ENCODE assay signal across 23 mouse cellular contexts in the genomic region with DNA sequence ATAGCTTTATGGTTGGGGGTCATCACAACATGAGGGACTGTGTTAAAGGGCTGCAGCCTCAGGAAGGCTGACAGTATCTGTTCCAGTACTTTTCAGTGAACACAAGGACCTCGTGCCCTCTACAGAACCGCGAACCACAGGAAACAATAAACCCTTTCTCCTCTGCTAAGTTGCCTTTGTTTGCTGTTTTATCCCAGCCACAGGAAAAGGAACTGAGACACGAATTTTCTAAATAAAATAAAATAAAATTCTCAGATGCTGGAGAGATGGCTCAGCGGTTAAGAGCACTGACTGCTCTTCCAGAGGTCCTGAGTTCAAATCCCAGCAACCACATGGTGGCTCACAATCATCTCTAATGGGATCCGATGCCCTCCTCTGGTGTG. TPM values are rescaled to one million over a fixed set of nuclear protein-coding genes. Genes with fewer than 3 reads are reported as not detected.
DNase-seq lines count a peak whose midpoint lies in the region; ATAC-seq and TF ChIP-seq lines count a peak whose summit lies in the region.
"Had no signal": no experiment of that assay in that cellular context is flagged by ENCODE, and none has a peak within 500 bp of the region (broad histone marks: within the 10 kb centered on the region; RNA-seq: fewer than 3 reads in every experiment).

No protein-coding gene starts in this region.

- no peak for DNase-seq in gastrocnemius, adult 2 months
- no peak for DNase-seq in gastrocnemius, adult 8-10 months (ENCODE audit: low spot score in 2 of 2)
- DNase-seq in heart, adult 11 months, result no peak
- no peak for DNase-seq in lung, postnatal 10 days
- DNase-seq in spleen, adult 18-20 months, result no peak
- DNase-seq: adrenal gland, postnatal 36 days; cerebellum, adult 8-10 months; gastrocnemius, postnatal 36 days; kidney, adult 8-10 months; kidney, postnatal 4 days; right cerebral cortex, adult 18-20 months; thymus, adult 18-20 months had no signal

- H3K9ac ChIP-seq in heart, embryonic 16.5 days (ENCODE audit: low read length), result peak overlapping the region; percentile 28
- H3K9ac ChIP-seq in lung, embryonic 16.5 days (ENCODE audit: low read length), result no peak overlapping the region
- H3K9ac ChIP-seq in liver, embryonic 15.5 days, result no peak overlapping the region
- H3K9ac ChIP-seq: embryonic facial prominence, embryonic 12.5 days; lung, embryonic 14.5 days had no signal

- H3K4me1 ChIP-seq in heart, embryonic 16.5 days (ENCODE audit: control insufficient read depth, insufficient read depth, low read length), result peaks cover 26% of the 10 kb centered on the region
- H3K4me1 ChIP-seq in lung, embryonic 16.5 days (replicated peaks; ENCODE audit: control insufficient read depth, insufficient read depth, low read length), result peaks cover 21% of the 10 kb centered on the region
- H3K4me1 ChIP-seq in liver, embryonic 15.5 days (replicated peaks), result peaks cover 42% of the 10 kb centered on the region

- 35% methylated on average over 6 of the region's 6 CpGs for WGBS in heart, embryonic 16.5 days
- 33% methylated on average over 6 of the region's 6 CpGs for WGBS in lung, embryonic 16.5 days
- WGBS in liver, embryonic 15.5 days (ENCODE audit: insufficient replicate concordance), result 21% methylated on average over 6 of the region's 6 CpGs

- H3K36me3 ChIP-seq in heart, embryonic 16.5 days (ENCODE audit: control insufficient read depth, insufficient read depth), result no peaks in the 10 kb centered on the region
- H3K36me3 ChIP-seq in lung, embryonic 16.5 days (ENCODE audit: control insufficient read depth, insufficient read depth, low read length), result no peaks in the 10 kb centered on the region
- no peaks in the 10 kb centered on the region for H3K36me3 ChIP-seq in liver, embryonic 15.5 days (replicated peaks)
- H3K36me3 ChIP-seq: embryonic facial prominence, embryonic 12.5 days; limb, embryonic 12.5 days had no signal

- no peak for TF ChIP-seq CTCF in gastrocnemius, adult 2 months (IDR thresholded peaks at IDR 0.05)

- H3K9me3 ChIP-seq in heart, embryonic 16.5 days (replicated peaks; ENCODE audit: control insufficient read depth, low read length), result 0 out of 2 replicates have a peak, but pooled peaks cover 2% of the 10 kb centered on the region
- H3K9me3 ChIP-seq in lung, embryonic 16.5 days (ENCODE audit: control insufficient read depth, low read length), result no peaks in the 10 kb centered on the region; the same call in 1 of the 2 replicates
- no peaks in the 10 kb centered on the region for H3K9me3 ChIP-seq in liver, embryonic 15.5 days (replicated peaks)
- H3K9me3 ChIP-seq: embryonic facial prominence, embryonic 12.5 days had no signal

- peak overlapping the region; percentile 12; the same call in 1 of the 2 replicates for H3K27ac ChIP-seq in gastrocnemius, adult 2 months
- H3K27ac ChIP-seq in heart, embryonic 16.5 days (ENCODE audit: low read length), result peak overlapping the region; percentile 84
- 0 out of 2 replicates have a peak overlapping the region, but pooled peaks have one; percentile 21 for H3K27ac ChIP-seq in lung, embryonic 16.5 days (ENCODE audit: low read length)
- H3K27ac ChIP-seq in liver, embryonic 15.5 days (replicated peaks), result no peak overlapping the region
- H3K27ac ChIP-seq: embryonic facial prominence, embryonic 12.5 days; hindbrain, postnatal 0 days; limb, embryonic 12.5 days had no signal

- H3K27me3 ChIP-seq in heart, embryonic 16.5 days (ENCODE audit: control insufficient read depth, insufficient read depth, low read length), result no peaks in the 10 kb centered on the region
- no peaks in the 10 kb centered on the region for H3K27me3 ChIP-seq in lung, embryonic 16.5 days (ENCODE audit: control insufficient read depth, insufficient read depth, low read depth, low read length)
- no peaks in the 10 kb centered on the region; the same call in 1 of the 2 replicates for H3K27me3 ChIP-seq in liver, embryonic 15.5 days
- H3K27me3 ChIP-seq: embryonic facial prominence, embryonic 12.5 days had no signal

- ATAC-seq in heart, embryonic 16.5 days (replicated peaks; ENCODE audit: extremely low read depth, insufficient read depth, low FRiP score), result no peak
- no peak for ATAC-seq in lung, embryonic 16.5 days (ENCODE audit: low read depth)
- no peak for ATAC-seq in liver, embryonic 15.5 days (ENCODE audit: insufficient read depth)
- ATAC-seq: hindbrain, postnatal 0 days; midbrain, embryonic 16.5 days had no signal

- 0 out of 2 replicates have a peak overlapping the region, but pooled peaks have one; percentile 5 for H3K4me2 ChIP-seq in heart, embryonic 16.5 days (ENCODE audit: low read depth, low read length)
- no peak overlapping the region for H3K4me2 ChIP-seq in lung, embryonic 16.5 days (ENCODE audit: low read depth, low read length)
- peak overlapping the region; percentile 18; the same call in 1 of the 2 replicates for H3K4me2 ChIP-seq in liver, embryonic 15.5 days
- H3K4me2 ChIP-seq: embryonic facial prominence, embryonic 12.5 days; limb, embryonic 12.5 days; lung, embryonic 14.5 days had no signal

- intact Hi-C loops in gastrocnemius, adult 2 months (cut with DNase I), result no loop called here

- H3K4me3 ChIP-seq in gastrocnemius, adult 2 months, result no peak overlapping the region
- no peak overlapping the region for H3K4me3 ChIP-seq in heart, embryonic 16.5 days (ENCODE audit: low read length)
- H3K4me3 ChIP-seq in lung, embryonic 16.5 days (ENCODE audit: low read length), result no peak overlapping the region
- no peak overlapping the region for H3K4me3 ChIP-seq in liver, embryonic 15.5 days (replicated peaks)
- H3K4me3 ChIP-seq: embryonic facial prominence, embryonic 12.5 days; limb, embryonic 12.5 days had no signal

RNA-seq across cellular contexts. Expression of a gene that starts 30.9 kb away (rescaled TPM):
- total RNA-seq in gastrocnemius, adult 2 months (2021), result 1 to 10 TPM; 7.1 to 7.7 TPM
- total RNA-seq in gastrocnemius, adult 8-10 months (2022), result 1 to 10 TPM; 5.7 to 7.8 (median 6.8) TPM
- 130 and 149 TPM in 2 replicates for polyA plus RNA-seq in heart, embryonic 16.5 days (2015; fragmentation: Nextera tagmentation; extraction: Ambion mirVana)
- polyA plus RNA-seq in lung, embryonic 16.5 days (2015; fragmentation: Nextera tagmentation; extraction: Ambion mirVana), result 226 and 230 TPM in 2 replicates
- 271 and 291 TPM in 2 replicates for polyA plus RNA-seq in liver, embryonic 15.5 days (2015; fragmentation: Nextera tagmentation; extraction: Ambion mirVana)

RNA-seq across cellular contexts. Expression of a gene that starts 45.3 kb away (rescaled TPM):
- 10 to 100 TPM; 17.1 to 43.2 TPM for total RNA-seq in gastrocnemius, adult 2 months (2021)
- total RNA-seq in gastrocnemius, adult 8-10 months (2022), result 10 to 100 TPM; 12.6 to 24.0 (median 18.4) TPM
- polyA plus RNA-seq in heart, embryonic 16.5 days (2015; fragmentation: Nextera tagmentation; extraction: Ambion mirVana), result 727 and 789 TPM in 2 replicates
- polyA plus RNA-seq in lung, embryonic 16.5 days (2015; fragmentation: Nextera tagmentation; extraction: Ambion mirVana), result 870 and 906 TPM in 2 replicates
- 71.7 and 75.1 TPM in 2 replicates for polyA plus RNA-seq in liver, embryonic 15.5 days (2015; fragmentation: Nextera tagmentation; extraction: Ambion mirVana)

RNA-seq across cellular contexts. Expression of a gene that starts 45.4 kb away (rescaled TPM):
- not detected for total RNA-seq in gastrocnemius, adult 2 months (2021)
- not detected for total RNA-seq in gastrocnemius, adult 8-10 months (2022)
- not detected in 2 replicates for polyA plus RNA-seq in heart, embryonic 16.5 days (2015; fragmentation: Nextera tagmentation; extraction: Ambion mirVana)
- polyA plus RNA-seq in lung, embryonic 16.5 days (2015; fragmentation: Nextera tagmentation; extraction: Ambion mirVana), result not detected in 2 replicates
- not detected in 2 replicates for polyA plus RNA-seq in liver, embryonic 15.5 days (2015; fragmentation: Nextera tagmentation; extraction: Ambion mirVana)
- total RNA-seq: adrenal gland, postnatal 36 days; gastrocnemius, postnatal 36 days; layer of hippocampus, postnatal 10 days; megakaryocyte-erythroid progenitor cell, adult 5-6 weeks had no signal
- polyA plus RNA-seq: embryonic facial prominence, embryonic 12.5 days; hindbrain, postnatal 0 days; limb, embryonic 12.5 days; lung, embryonic 14.5 days; midbrain, embryonic 16.5 days had no signal

RNA-seq across cellular contexts. Expression of a gene that starts 56.2 kb away (rescaled TPM):
- 1 to 10 TPM in 1 of 2 experiments, under 1 TPM in 1; 0.31 to 1.2 TPM for total RNA-seq in gastrocnemius, adult 2 months (2021)
- under 1 TPM in 3 of 4 experiments, not detected in 1; 0.31 to 0.58 (median 0.35) TPM for total RNA-seq in gastrocnemius, adult 8-10 months (2022)
- polyA plus RNA-seq in heart, embryonic 16.5 days (2015; fragmentation: Nextera tagmentation; extraction: Ambion mirVana), result 1.4 and 2.4 TPM in 2 replicates
- polyA plus RNA-seq in lung, embryonic 16.5 days (2015; fragmentation: Nextera tagmentation; extraction: Ambion mirVana), result 3.9 and 4.5 TPM in 2 replicates
- 0.83 and 1.2 TPM in 2 replicates for polyA plus RNA-seq in liver, embryonic 15.5 days (2015; fragmentation: Nextera tagmentation; extraction: Ambion mirVana)
- total RNA-seq: common myeloid progenitor, adult 5-6 weeks; megakaryocyte-erythroid progenitor cell, adult 5-6 weeks had no signal
